In the genomic region with DNA sequence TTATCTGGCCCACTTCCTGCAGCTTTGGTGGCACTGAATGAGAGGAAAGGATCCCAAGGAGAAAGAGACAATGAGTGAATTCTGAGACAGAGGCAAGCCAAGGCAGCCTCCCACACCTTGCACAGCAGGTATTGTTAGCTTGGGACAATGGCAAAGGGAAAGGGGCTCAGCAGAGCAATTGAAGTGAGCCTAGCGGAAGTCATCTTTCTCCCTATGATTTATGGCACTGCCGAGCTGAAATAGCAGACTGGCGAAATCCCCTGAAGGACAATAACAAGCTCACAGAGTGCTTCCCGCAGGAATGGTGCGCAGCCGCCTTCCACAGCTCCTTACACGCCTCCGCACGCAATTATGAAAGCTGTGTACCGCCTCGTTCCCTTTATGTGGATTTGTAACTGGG, we compare ENCODE assay signal across 8 mouse cellular contexts.
DNase-seq lines count a peak whose midpoint lies in the region; ATAC-seq lines count a peak whose summit lies in the region.

No protein-coding gene starts in this region.

- H3K36me3 ChIP-seq in intestine, embryonic 15.5 days: no peaks in the 10 kb centered on the region

- H3K4me2 ChIP-seq in intestine, embryonic 15.5 days (replicated peaks): peak overlapping the region; percentile 17

- ATAC-seq in intestine, embryonic 15.5 days: peak; percentile 47; the same call in 1 of the 2 replicates

- no peak overlapping the region for H3K27ac ChIP-seq in intestine, embryonic 15.5 days

- no peaks in the 10 kb centered on the region for H3K9me3 ChIP-seq in intestine, embryonic 15.5 days

- H3K9ac ChIP-seq in intestine, embryonic 15.5 days: no peak overlapping the region

- 29% methylated on average over 11 of the region's 11 CpGs for WGBS in intestine, embryonic 15.5 days

- no peak overlapping the region for H3K4me3 ChIP-seq in intestine, embryonic 15.5 days (replicated peaks)

- no peaks in the 10 kb centered on the region for H3K4me1 ChIP-seq in intestine, embryonic 15.5 days (replicated peaks)

- no peaks in the 10 kb centered on the region for H3K27me3 ChIP-seq in intestine, embryonic 15.5 days (replicated peaks)

- DNase-seq in left cerebral cortex, adult 18-20 months (ENCODE audit: low spot score in 2 of 2): peak; percentile 65 to 80
- DNase-seq in left cerebral cortex, adult 11 months (ENCODE audit: low spot score): no peak
- DNase-seq in embryo, embryonic 10.5 days (ENCODE audit: low spot score): peak; percentile 52
- peak; percentile 61 for DNase-seq in right cerebral cortex, postnatal 14 days
- DNase-seq in thymus, adult 18-20 months: no peak
- DNase-seq in T-cell, adult 2 months (ENCODE audit: low spot score): no peak
- DNase-seq in cerebellum, postnatal 36 days: no peak

Comparison
In these comparisons a context has a peak if more than half of its experiments do, and no peak if none do; other contexts are left out.
1. DNase-seq: peak in left cerebral cortex, adult 18-20 months (2 of 2), embryo, embryonic 10.5 days (single experiment) and right cerebral cortex, postnatal 14 days (single experiment); none in left cerebral cortex, adult 11 months (single experiment), thymus, adult 18-20 months (0 of 2), T-cell, adult 2 months (single experiment) and cerebellum, postnatal 36 days (0 of 2).